In the genomic region with DNA sequence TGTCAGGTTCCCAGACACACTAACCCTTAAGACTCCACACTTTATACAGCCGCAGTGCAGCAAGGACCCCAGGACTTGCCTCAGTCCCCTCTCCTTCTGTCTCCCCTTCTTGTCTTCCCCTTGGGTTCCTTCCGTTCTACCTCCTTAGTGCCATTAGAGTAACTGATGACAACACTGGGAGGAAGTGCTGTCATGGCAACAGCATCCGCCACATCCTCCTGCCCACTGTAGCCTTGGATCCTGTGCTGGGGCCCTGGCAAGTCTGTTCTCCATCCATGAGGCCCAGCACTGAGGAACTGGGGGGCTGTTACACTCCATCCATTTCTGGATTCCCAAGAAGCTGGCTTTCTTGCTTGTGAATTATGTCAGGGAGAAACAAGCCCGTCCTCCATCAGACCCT, we compare ENCODE assay signal across 10 mouse cellular contexts. TPM values are rescaled to one million over a fixed set of nuclear protein-coding genes. Genes with fewer than 3 reads are reported as not detected.
DNase-seq lines count a peak whose midpoint lies in the region; ATAC-seq and TF ChIP-seq lines count a peak whose summit lies in the region.
"Had no signal": no experiment of that assay in that cellular context is flagged by ENCODE, and none has a peak within 500 bp of the region (broad histone marks: within the 10 kb centered on the region; RNA-seq: fewer than 3 reads in every experiment).

No protein-coding gene starts in this region.

- no peaks in the 10 kb centered on the region for H3K36me3 ChIP-seq in hindbrain, embryonic 16.5 days (ENCODE audit: control insufficient read depth, insufficient read depth, low read length)
- no peaks in the 10 kb centered on the region for H3K36me3 ChIP-seq in hindbrain, postnatal 0 days (ENCODE audit: insufficient read depth, low read length)

- ATAC-seq in hindbrain, embryonic 16.5 days, result no peak
- ATAC-seq in hindbrain, postnatal 0 days, result no peak

- no peak overlapping the region for H3K27ac ChIP-seq in hindbrain, embryonic 16.5 days (ENCODE audit: low read depth, low read length)
- no peak overlapping the region for H3K27ac ChIP-seq in hindbrain, postnatal 0 days

- H3K4me1 ChIP-seq in hindbrain, embryonic 16.5 days (ENCODE audit: control insufficient read depth, insufficient read depth, low read depth, low read length), result peaks cover 26% of the 10 kb centered on the region
- peaks cover 14% of the 10 kb centered on the region for H3K4me1 ChIP-seq in hindbrain, postnatal 0 days (ENCODE audit: insufficient read depth, low read length)

- no peak for TF ChIP-seq CTCF in hindbrain, postnatal 0 days (IDR thresholded peaks at IDR 0.05; ENCODE audit: low read depth)
- no peak for TF ChIP-seq CTCF in brain, embryonic 14.5 days (IDR thresholded peaks at IDR 0.05; ENCODE audit: borderline replicate concordance, extremely low read depth, insufficient read depth, insufficient read length)

- H3K4me2 ChIP-seq in hindbrain, embryonic 16.5 days (ENCODE audit: low read length), result no peak overlapping the region
- no peak overlapping the region for H3K4me2 ChIP-seq in hindbrain, postnatal 0 days (ENCODE audit: low read depth, low read length)

- no peak overlapping the region for H3K4me3 ChIP-seq in hindbrain, embryonic 16.5 days (ENCODE audit: low read length)
- no peak overlapping the region for H3K4me3 ChIP-seq in hindbrain, postnatal 0 days (ENCODE audit: low read length)

- H3K9me3 ChIP-seq in hindbrain, embryonic 16.5 days (ENCODE audit: control insufficient read depth, low read length), result no peaks in the 10 kb centered on the region
- no peaks in the 10 kb centered on the region for H3K9me3 ChIP-seq in hindbrain, postnatal 0 days (ENCODE audit: low read length)

- TF ChIP-seq POLR2A in brain, embryonic 14.5 days (IDR thresholded peaks at IDR 0.05; ENCODE audit: borderline replicate concordance, extremely low read depth, insufficient read depth, insufficient read length, poor library complexity, severe bottlenecking), result no peak

- H3K9ac ChIP-seq in hindbrain, embryonic 16.5 days (ENCODE audit: low read depth, low read length), result peak overlapping the region; percentile 41; the same call in 1 of the 2 replicates
- no peak overlapping the region for H3K9ac ChIP-seq in hindbrain, postnatal 0 days (replicated peaks; ENCODE audit: low read length)

- no peaks in the 10 kb centered on the region for H3K27me3 ChIP-seq in hindbrain, embryonic 16.5 days (replicated peaks; ENCODE audit: control insufficient read depth, insufficient read depth, low read length)
- H3K27me3 ChIP-seq in hindbrain, postnatal 0 days (ENCODE audit: insufficient read depth, low read length), result no peaks in the 10 kb centered on the region

- WGBS in hindbrain, embryonic 16.5 days, result 39% methylated on average over 4 of the region's 4 CpGs
- WGBS in hindbrain, postnatal 0 days, result 32% methylated on average over 4 of the region's 4 CpGs

- no peak for DNase-seq in hindbrain, postnatal 0 days (ENCODE audit: low spot score)
- DNase-seq in B cell, adult 2 months, result peak; percentile 73 to 77
- DNase-seq in brain, embryonic 14.5 days (ENCODE audit: low read depth), result peak; percentile 39
- peak; percentile 89 for DNase-seq in naive thymus-derived CD4-positive, alpha-beta T cell, adult 2 months (ENCODE audit: low read depth)
- DNase-seq in cerebellum, postnatal 10 days, result no peak
- DNase-seq in Muller cell, postnatal 12 days (ENCODE audit: inconsistent ontology term), result no peak
- DNase-seq in ovary, postnatal 10 days (ENCODE audit: low spot score), result no peak

RNA-seq across cellular contexts. Expression of a gene that starts 1.0 kb away (rescaled TPM):
- 3.4 and 4.2 TPM in 2 replicates for polyA plus RNA-seq in hindbrain, embryonic 16.5 days (2015; fragmentation: Nextera tagmentation; extraction: Ambion mirVana)
- 229 and 238 TPM in 2 replicates for total RNA-seq in hindbrain, postnatal 0 days (2014; rRNA removed)
- polyA plus RNA-seq in hindbrain, postnatal 0 days (2015; fragmentation: Nextera tagmentation; extraction: Ambion mirVana), result 4.1 and 4.9 TPM in 2 replicates
- 113 and 151 TPM in 2 replicates for polyA plus RNA-seq in brain, embryonic 14.5 days (2012; rRNA removed)

RNA-seq across cellular contexts. Expression of a gene that starts 6.0 kb away (rescaled TPM):
- 123 TPM in 2 replicates for polyA plus RNA-seq in hindbrain, embryonic 16.5 days (2015; fragmentation: Nextera tagmentation; extraction: Ambion mirVana)
- total RNA-seq in hindbrain, postnatal 0 days (2014; rRNA removed), result 113 and 129 TPM in 2 replicates
- 105 and 107 TPM in 2 replicates for polyA plus RNA-seq in hindbrain, postnatal 0 days (2015; fragmentation: Nextera tagmentation; extraction: Ambion mirVana)
- polyA plus RNA-seq in brain, embryonic 14.5 days (2012; rRNA removed), result 96.5 and 115 TPM in 2 replicates

RNA-seq across cellular contexts. Expression of a gene that starts 12.7 kb away (rescaled TPM):
- polyA plus RNA-seq in hindbrain, embryonic 16.5 days (2015; fragmentation: Nextera tagmentation; extraction: Ambion mirVana), result 669 and 724 TPM in 2 replicates
- 483 and 524 TPM in 2 replicates for total RNA-seq in hindbrain, postnatal 0 days (2014; rRNA removed)
- polyA plus RNA-seq in hindbrain, postnatal 0 days (2015; fragmentation: Nextera tagmentation; extraction: Ambion mirVana), result 519 and 563 TPM in 2 replicates
- 871 and 1,231 TPM in 2 replicates for polyA plus RNA-seq in brain, embryonic 14.5 days (2012; rRNA removed)

RNA-seq across cellular contexts. Expression of a gene that starts 16.1 kb away (rescaled TPM):
- 5.2 and 6.0 TPM in 2 replicates for polyA plus RNA-seq in hindbrain, embryonic 16.5 days (2015; fragmentation: Nextera tagmentation; extraction: Ambion mirVana)
- 78.3 and 80.1 TPM in 2 replicates for total RNA-seq in hindbrain, postnatal 0 days (2014; rRNA removed)
- polyA plus RNA-seq in hindbrain, postnatal 0 days (2015; fragmentation: Nextera tagmentation; extraction: Ambion mirVana), result 6.7 and 7.0 TPM in 2 replicates
- polyA plus RNA-seq in brain, embryonic 14.5 days (2012; rRNA removed), result 35.9 and 51.7 TPM in 2 replicates
- polyA plus RNA-seq: erythroblast, embryonic 14.5 days had no signal

RNA-seq across cellular contexts. Expression of a gene that starts 28.0 kb away (rescaled TPM):
- 0.12 and 0.18 TPM in 2 replicates for polyA plus RNA-seq in hindbrain, embryonic 16.5 days (2015; fragmentation: Nextera tagmentation; extraction: Ambion mirVana)
- 0.26 and 0.58 TPM in 2 replicates for total RNA-seq in hindbrain, postnatal 0 days (2014; rRNA removed)
- polyA plus RNA-seq in hindbrain, postnatal 0 days (2015; fragmentation: Nextera tagmentation; extraction: Ambion mirVana), result not detected in 2 replicates
- 0.63 and 0.97 TPM in 2 replicates for polyA plus RNA-seq in brain, embryonic 14.5 days (2012; rRNA removed)
- polyA plus RNA-seq: erythroblast, embryonic 14.5 days; heart, embryonic 14.5 days had no signal

Comparison
In these comparisons a context has a peak if more than half of its experiments do, and no peak if none do; other contexts are left out.
1. DNase-seq: peak in B cell, adult 2 months (2 of 2), brain, embryonic 14.5 days (single experiment) and naive thymus-derived CD4-positive, alpha-beta T cell, adult 2 months (single experiment); none in hindbrain, postnatal 0 days (single experiment), cerebellum, postnatal 10 days (0 of 2), Muller cell, postnatal 12 days (single experiment) and ovary, postnatal 10 days (single experiment).
2. RNA of a gene that starts 1.0 kb away (polyA plus RNA-seq): 113 to 151 TPM in brain, embryonic 14.5 days; 4.1 to 4.9 TPM in hindbrain, postnatal 0 days and 3.4 to 4.2 TPM in hindbrain, embryonic 16.5 days; every median in the first group is over 10 times any median in the second.